Comparison of ENCODE assay signal across 7 mouse cellular contexts in the genomic region with DNA sequence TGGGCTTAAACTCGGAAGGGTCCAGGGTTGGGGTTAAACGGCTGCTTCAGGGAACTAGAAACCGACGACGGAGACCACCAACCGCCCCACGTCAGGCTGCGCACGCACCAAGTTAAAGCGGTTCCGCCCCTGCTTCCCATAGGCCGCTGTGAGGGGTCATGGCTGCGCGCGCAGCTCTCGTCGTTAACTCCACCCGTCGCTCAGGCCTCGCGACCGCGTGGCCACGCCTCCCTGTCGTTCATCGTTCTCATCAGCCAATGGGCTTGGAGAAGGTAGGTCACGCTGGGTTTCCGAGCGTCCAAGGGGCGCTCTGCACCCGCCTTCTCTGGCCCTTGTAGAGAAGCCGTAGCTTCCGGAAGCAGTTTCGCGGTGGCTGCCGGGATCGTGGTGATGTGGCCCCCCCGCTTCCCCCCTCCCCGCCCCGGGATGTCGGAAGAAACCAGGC. TPM values are rescaled to one million over a fixed set of nuclear protein-coding genes. Genes with fewer than 3 reads are reported as not detected.
DNase-seq lines count a peak whose midpoint lies in the region; ATAC-seq lines count a peak whose summit lies in the region.

A gene (minus strand): TSS at position 153 of the 445 bp plus-strand sequence.

- no peaks in the 10 kb centered on the region for H3K27me3 ChIP-seq in intestine, embryonic 16.5 days (replicated peaks; ENCODE audit: control insufficient read depth, insufficient read depth, low read length)
- H3K27me3 ChIP-seq in midbrain, embryonic 11.5 days (ENCODE audit: control insufficient read depth, insufficient read depth, low read length), result no peaks in the 10 kb centered on the region

- peak within 1 kb of the TSS; percentile 94 for H3K9ac ChIP-seq in intestine, embryonic 16.5 days (ENCODE audit: low read depth, low read length)
- H3K9ac ChIP-seq in midbrain, embryonic 11.5 days (ENCODE audit: low read length), result peak within 1 kb of the TSS; percentile 86

- peak within 1 kb of the TSS; percentile 85 for H3K4me3 ChIP-seq in intestine, embryonic 16.5 days (ENCODE audit: low read length)
- H3K4me3 ChIP-seq in midbrain, embryonic 11.5 days (ENCODE audit: low read depth, low read length), result peak within 1 kb of the TSS; percentile 92

- WGBS in intestine, embryonic 16.5 days, result under 1% methylated on average over 41 of the region's 41 CpGs
- WGBS in midbrain, embryonic 11.5 days, result 0% methylated on average over 40 of the region's 41 CpGs

- H3K4me1 ChIP-seq in intestine, embryonic 16.5 days (ENCODE audit: control insufficient read depth, insufficient read depth, low read length), result peaks cover 18% of the 10 kb centered on the region
- H3K4me1 ChIP-seq in midbrain, embryonic 11.5 days (ENCODE audit: control insufficient read depth, insufficient read depth, low read length), result peaks cover 13% of the 10 kb centered on the region; the same call in 1 of the 2 replicates

- DNase-seq in adrenal gland, adult 8-10 months, result peak; percentile 96
- peak; percentile 99 for DNase-seq in embryo, embryonic 9.5 days (ENCODE audit: extremely low spot score)
- peak; percentile 96 to 99 for DNase-seq in gastrocnemius, postnatal 4 days (ENCODE audit: low spot score in 2 of 2)
- DNase-seq in left cerebral cortex, postnatal 36 days (ENCODE audit: low spot score in 2 of 2), result peak; percentile 96 to 97
- DNase-seq in midbrain, embryonic 11.5 days (ENCODE audit: low spot score, missing footprints), result peak; percentile 100
- peak; percentile 100 for DNase-seq in skeletal muscle tissue, adult 2 months (ENCODE audit: low read depth, low spot score)

- peak within 1 kb of the TSS; percentile 90 for H3K4me2 ChIP-seq in intestine, embryonic 16.5 days (ENCODE audit: low read depth, low read length)
- peak within 1 kb of the TSS; percentile 79 for H3K4me2 ChIP-seq in midbrain, embryonic 11.5 days

- no peaks in the 10 kb centered on the region for H3K9me3 ChIP-seq in intestine, embryonic 16.5 days (ENCODE audit: control insufficient read depth, low read length)
- no peaks in the 10 kb centered on the region for H3K9me3 ChIP-seq in midbrain, embryonic 11.5 days (ENCODE audit: control insufficient read depth, low read length)

- peaks cover 3% of the 10 kb centered on the region for H3K36me3 ChIP-seq in intestine, embryonic 16.5 days (ENCODE audit: control insufficient read depth, insufficient read depth, low read length)
- peaks cover 7% of the 10 kb centered on the region; the same call in 1 of the 2 replicates for H3K36me3 ChIP-seq in midbrain, embryonic 11.5 days (ENCODE audit: control insufficient read depth, insufficient read depth, low read length)

- intact Hi-C loops in left cerebral cortex, postnatal 36 days (cut with DNase I), result loop anchor here (5.0 kb wide), 1 partner anchor 151 kb away; no protein-coding TSS in a partner anchor

- peak; percentile 100 for ATAC-seq in intestine, embryonic 16.5 days
- ATAC-seq in midbrain, embryonic 11.5 days (ENCODE audit: low FRiP score), result peak; percentile 99

- peak within 1 kb of the TSS; percentile 69 for H3K27ac ChIP-seq in intestine, embryonic 16.5 days (ENCODE audit: low read length)
- H3K27ac ChIP-seq in midbrain, embryonic 11.5 days (ENCODE audit: low read depth, low read length), result peak within 1 kb of the TSS; percentile 30; the same call in 1 of the 2 replicates

RNA-seq across cellular contexts. Expression of the gene that starts here (rescaled TPM):
- 100 to 1,000 TPM; 263 to 285 (median 273) TPM for total RNA-seq in adrenal gland, adult 8-10 months (2022)
- 100 to 1,000 TPM; 160 to 162 TPM for total RNA-seq in gastrocnemius, postnatal 4 days (2021)
- polyA plus RNA-seq in intestine, embryonic 16.5 days (2015; fragmentation: Nextera tagmentation; extraction: Ambion mirVana), result 342 and 377 TPM in 2 replicates
- total RNA-seq in left cerebral cortex, postnatal 36 days (2021), result 100 to 1,000 TPM; 207 to 208 TPM
- polyA plus RNA-seq in midbrain, embryonic 11.5 days (2014; fragmentation: Nextera tagmentation; extraction: Ambion mirVana), result 382 and 417 TPM in 2 replicates

Comparison
In these comparisons a context has a peak if more than half of its experiments do, and no peak if none do; other contexts are left out.
1. Peak in every context shown above with its lines: DNase-seq, ATAC-seq, H3K4me3 ChIP-seq and H3K27ac ChIP-seq.